Mouse (Mus musculus) lung, postnatal 14 days (tissue): ENCODE measurements at regions not wholly inside any gene's neighbourhood (a gene's known extent, or its start where the extent isn't known, plus 50 kb on each side); places are given as distances from the start of the nearest gene placed in this dataset.

Experiments used
- DNase-seq: peaks from one replicate; pipeline ENCODE4 v3.0.0; 2021

- DNase-seq, result no peak
These were observed 595.0 kb upstream of the Apob start for GRCm38 (mm10) chr12:7382455-7382854.

DNA sequence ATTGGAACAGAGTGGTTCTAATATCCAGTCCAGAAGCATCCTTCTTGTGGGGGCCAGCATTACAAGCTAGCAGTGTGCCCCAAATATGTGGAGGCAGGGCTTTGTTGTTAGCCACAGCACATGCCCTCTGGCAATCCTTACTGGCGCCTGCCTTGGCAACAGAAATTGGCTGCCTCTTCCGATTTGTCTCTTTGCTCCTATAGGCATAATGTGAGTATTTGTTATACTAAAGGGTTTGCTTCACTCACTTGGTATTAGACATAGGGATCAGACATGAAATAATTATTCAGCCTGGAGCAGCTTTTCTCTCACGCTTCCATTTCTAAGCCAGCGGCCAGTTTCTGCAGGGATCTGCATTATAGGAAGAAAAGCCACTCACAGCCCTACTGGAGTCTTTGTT lies 573.6 kb upstream of the Apob start:
- no peak for DNase-seq

GRCm38 (mm10) chr12:7411810-7412209 lies 565.6 kb upstream of the Apob start:
- DNase-seq, result no peak

GRCm38 (mm10) chr12:7420276-7420675 lies 557.2 kb upstream of the Apob start:
- DNase-seq, result no peak

GRCm38 (mm10) chr12:7421826-7422540 lies 555.5 kb upstream of the Apob start:
- no peak for DNase-seq

- no peak for DNase-seq
These were observed 546.5 kb upstream of the Apob start for GRCm38 (mm10) chr12:7430981-7431380.

GRCm38 (mm10) chr12:7445238-7445637 lies 532.2 kb upstream of the Apob start:
- no peak for DNase-seq

GRCm38 (mm10) chr12:7450506-7450905 lies 526.9 kb upstream of the Apob start:
- no peak for DNase-seq

DNA sequence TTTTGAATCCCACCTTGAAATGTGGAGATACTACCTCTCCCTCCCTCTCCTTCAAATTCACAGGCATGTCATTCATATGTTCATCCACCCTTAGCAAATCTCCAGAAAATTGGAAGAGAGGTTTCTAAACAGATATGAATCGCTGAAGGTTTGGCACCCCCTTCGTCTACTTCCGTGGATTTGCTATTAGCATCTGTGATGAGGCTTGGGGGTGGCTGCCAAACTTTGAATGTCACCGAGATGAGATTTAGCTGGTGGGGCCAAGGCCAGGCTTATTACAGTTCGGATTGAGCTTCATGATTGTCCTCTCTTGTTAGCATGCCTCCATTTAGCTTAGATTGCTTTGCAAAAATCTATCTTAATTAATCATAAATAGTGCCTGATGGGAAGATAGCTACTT lies 520.4 kb upstream of the Apob start:
- DNase-seq, result no peak

DNA sequence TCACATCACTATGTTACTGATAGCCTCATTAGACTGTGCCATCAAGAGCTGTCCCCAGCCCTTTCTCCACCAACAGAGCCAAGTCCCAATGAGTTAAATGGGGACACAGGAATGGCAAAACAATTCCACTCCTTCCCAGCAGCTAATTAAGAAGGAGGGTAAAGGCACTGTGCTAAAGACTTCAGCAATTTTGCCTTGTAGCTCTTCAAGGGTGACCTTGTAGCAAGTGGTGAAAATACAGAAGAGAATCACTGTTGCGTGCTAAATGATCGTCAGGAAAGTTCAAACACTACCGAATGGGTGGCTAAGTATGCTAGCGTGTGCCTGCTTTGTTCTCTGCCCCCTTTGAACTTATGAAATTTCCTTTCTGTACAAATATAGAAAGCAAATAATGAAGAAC lies 519.9 kb upstream of the Apob start:
- no peak for DNase-seq

DNA sequence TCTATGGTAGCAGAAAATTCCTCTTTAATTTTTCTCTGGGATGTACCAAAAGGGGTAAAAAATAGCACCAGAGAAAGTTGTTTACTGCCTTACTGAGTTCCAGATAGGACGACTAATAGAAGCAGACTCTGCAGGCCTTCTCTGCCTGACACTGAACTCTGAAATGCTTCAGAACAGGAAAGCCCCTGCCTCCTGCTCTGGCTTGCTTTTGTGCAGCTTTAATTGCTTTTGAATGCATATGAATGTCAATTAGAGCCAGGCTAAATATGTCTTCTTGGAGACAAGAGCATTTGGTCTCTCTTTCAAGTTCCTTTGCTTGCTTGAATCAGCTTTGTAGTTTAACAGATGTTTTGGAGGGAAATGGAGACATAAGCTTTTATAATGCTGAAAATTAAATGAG lies 512.5 kb upstream of the Apob start:
- no peak for DNase-seq

GRCm38 (mm10) chr12:7512579-7513248 lies 464.7 kb upstream of the Apob start:
- no peak for DNase-seq

GRCm38 (mm10) chr12:7537389-7537788 lies 440.1 kb upstream of the Apob start:
- DNase-seq, result no peak

GRCm38 (mm10) chr12:7543281-7543981 lies 434.0 kb upstream of the Apob start:
- DNase-seq, result peak; percentile 2

GRCm38 (mm10) chr12:7548759-7549158 lies 428.7 kb upstream of the Apob start:
- no peak for DNase-seq

DNA sequence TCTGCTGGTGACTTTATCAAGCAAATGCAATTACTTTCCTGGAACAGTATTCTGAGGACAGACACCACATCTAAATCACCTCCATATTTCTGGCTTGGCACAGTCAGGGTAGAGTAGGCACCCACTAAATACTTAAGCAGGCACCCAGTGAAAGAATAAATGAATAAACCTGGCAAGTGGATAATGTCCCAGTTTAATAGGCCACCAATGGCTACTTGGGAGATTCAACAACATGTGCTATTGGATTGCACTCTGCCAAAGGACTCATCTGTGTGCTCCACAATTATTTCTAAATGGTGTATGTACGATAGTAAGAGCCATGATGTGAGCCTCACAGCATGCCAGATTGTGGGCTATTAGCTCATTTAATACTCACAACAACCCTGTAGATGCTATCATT lies 417.2 kb upstream of the Apob start:
- DNase-seq, result no peak

GRCm38 (mm10) chr12:7576081-7576480 lies 401.4 kb upstream of the Apob start:
- no peak for DNase-seq

GRCm38 (mm10) chr12:7587501-7587900 lies 389.9 kb upstream of the Apob start:
- no peak for DNase-seq

- no peak for DNase-seq
These were observed 366.0 kb upstream of the Apob start for GRCm38 (mm10) chr12:7611272-7612092.

GRCm38 (mm10) chr12:7636417-7637175 lies 340.9 kb upstream of the Apob start:
- peak; percentile 10 for DNase-seq

DNA sequence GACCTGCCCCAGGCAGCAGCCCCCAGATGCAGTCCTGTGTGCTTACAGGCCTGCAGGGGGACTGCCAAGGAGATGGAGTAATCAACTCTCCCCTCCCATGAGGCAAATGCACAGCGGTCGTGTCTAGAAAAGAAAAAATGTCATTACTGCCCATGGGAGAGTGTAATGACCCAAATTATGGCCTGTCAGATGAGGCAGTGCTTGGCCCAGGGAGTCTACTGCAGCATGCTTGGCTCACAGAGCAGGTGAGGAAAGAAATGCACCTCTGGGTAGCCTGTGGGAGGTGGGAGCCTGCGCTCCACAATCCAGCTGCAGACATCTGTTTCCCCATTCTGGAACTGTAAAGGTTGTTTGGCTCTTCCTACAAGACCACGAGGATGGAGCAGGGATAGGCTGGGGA lies 339.8 kb upstream of the Apob start:
- no peak for DNase-seq

- no peak for DNase-seq
These were observed 326.6 kb upstream of the Apob start for GRCm38 (mm10) chr12:7650851-7651250.
